Mouse (Mus musculus) lung, postnatal 10 days (tissue): ENCODE data around the gene Zfp266.

Experiments
- DNase-seq: peaks from one replicate; pipeline ENCODE4 v3.0.0; 2021

Gene Zfp266

GRCm38 (mm10) chr9:20521306-20521957 lies at the start of gene Zfp266:
Gene Zfp266, minus strand, starts transcription at chr9:20521417.
- DNase-seq = peak; percentile 95

GRCm38 (mm10) chr9:20565326-20566030 lies 44.3 kb upstream of the Zfp266 start:
- peak; percentile 49 for DNase-seq

GRCm38 (mm10) chr9:20562177-20562576 lies 41.0 kb upstream of the Zfp266 start:
- DNase-seq = no peak

GRCm38 (mm10) chr9:20552698-20553097 lies 31.5 kb upstream of the Zfp266 start:
- DNase-seq = no peak

- no peak for DNase-seq
Measured at GRCm38 (mm10) chr9:20551781-20552275, 30.6 kb upstream of the Zfp266 start.

GRCm38 (mm10) chr9:20545151-20545550 lies 23.9 kb upstream of the Zfp266 start:
- peak; percentile 53 for DNase-seq

- peak; percentile 91 for DNase-seq
Measured at GRCm38 (mm10) chr9:20544070-20544821, 23.0 kb upstream of the Zfp266 start.

- DNase-seq = peak; percentile 10
Measured at GRCm38 (mm10) chr9:20543496-20543895, 22.3 kb upstream of the Zfp266 start.

GRCm38 (mm10) chr9:20536598-20536997 lies 15.4 kb upstream of the Zfp266 start:
- no peak for DNase-seq

GRCm38 (mm10) chr9:20534326-20534926 lies 13.2 kb upstream of the Zfp266 start:
- peak; percentile 11 for DNase-seq

GRCm38 (mm10) chr9:20520531-20521210 lies 546 bp downstream of the Zfp266 start:
- no peak for DNase-seq

- DNase-seq = no peak
Measured at GRCm38 (mm10) chr9:20519949-20520348, 1.3 kb downstream of the Zfp266 start.

GRCm38 (mm10) chr9:20518708-20519107 lies 2.5 kb downstream of the Zfp266 start:
- no peak for DNase-seq

GRCm38 (mm10) chr9:20517727-20518126 lies 3.5 kb downstream of the Zfp266 start:
- no peak for DNase-seq

GRCm38 (mm10) chr9:20514016-20514415 lies 7.2 kb downstream of the Zfp266 start:
- DNase-seq = peak; percentile 58

GRCm38 (mm10) chr9:20512714-20513113 lies 8.5 kb downstream of the Zfp266 start:
- no peak for DNase-seq

GRCm38 (mm10) chr9:20511645-20512044 lies 9.6 kb downstream of the Zfp266 start:
- no peak for DNase-seq

GRCm38 (mm10) chr9:20510346-20510745 lies 10.9 kb downstream of the Zfp266 start:
- no peak for DNase-seq

GRCm38 (mm10) chr9:20509676-20510075 lies 11.5 kb downstream of the Zfp266 start:
- DNase-seq = no peak

- DNase-seq = no peak
Measured at GRCm38 (mm10) chr9:20504801-20505200, 16.4 kb downstream of the Zfp266 start.

- DNase-seq = peak; percentile 6
Measured at GRCm38 (mm10) chr9:20493281-20493680, 27.9 kb downstream of the Zfp266 start.

- peak; percentile 85 for DNase-seq
Measured at GRCm38 (mm10) chr9:20492527-20493233, 28.5 kb downstream of the Zfp266 start, which contains the start of gene Zfp426. Gene Zfp426, minus strand, starts transcription at chr9:20492746.
